Mouse (Mus musculus) testis, adult 2 months (tissue): ENCODE measurements around the gene Sowahb.

ENCODE experiments used
- CTCF ChIP-seq: fragments of 200-500 bp; IDR thresholded peaks from 2 replicates; pipeline ENCODE4 v1.5.1; 2012; ENCODE audit warnings: low read depth, mild to moderate bottlenecking, inconsistent platforms, low read length, moderate library complexity; ENCODE audit not compliant: control insufficient read depth, insufficient read depth, insufficient replicate concordance
- POLR2A ChIP-seq: fragments of 200-500 bp; IDR thresholded peaks from 2 replicates; pipeline ENCODE4 v1.6.1; 2012; ENCODE audit warnings: low read depth, mild to moderate bottlenecking, inconsistent platforms, low read length, moderate library complexity; ENCODE audit not compliant: control insufficient read depth

- TF ChIP-seq CTCF (no peak), POLR2A (no peak)
Measured at GRCm38 (mm10) chr5:93033087-93033870, 11.5 kb downstream of the Sowahb start.
